Mouse (Mus musculus) E14TG2a.4 (cell line): ENCODE results near the gene Paqr3.

Experiments
- H3K27me3 ChIP-seq: 2 replicates; pipeline ENCODE4 v1.6.1; 2014; ENCODE audit warnings: low read length, control low read depth; ENCODE audit not compliant: insufficient read depth
- H3K36me3 ChIP-seq: 2 replicates; pipeline ENCODE4 v1.6.1; 2014; ENCODE audit warnings: low read length, control low read depth; ENCODE audit not compliant: insufficient read depth
- H3K4me1 ChIP-seq: replicated peaks from 2 replicates; pipeline ENCODE4 v1.6.1; 2014; ENCODE audit warnings: low read depth, low read length, control low read depth
- H3K4me3 ChIP-seq: replicated peaks from 2 replicates; pipeline ENCODE4 v1.5.1; 2014; ENCODE audit warnings: mild to moderate bottlenecking, low read length
- H3K9me3 ChIP-seq: 2 replicates; pipeline ENCODE4 v1.6.1; 2014; ENCODE audit warnings: low read length, control low read depth
- CTCF ChIP-seq: conservative IDR thresholded peaks from 2 replicates; pipeline ENCODE4 v1.5.1; 2014; ENCODE audit warnings: low read length
- NANOG ChIP-seq: IDR thresholded peaks from 2 replicates; pipeline ENCODE4 v1.6.1; 2014; ENCODE audit warnings: borderline replicate concordance, low read length, mixed read lengths
- POU5F1 ChIP-seq: IDR thresholded peaks from 2 replicates; pipeline ENCODE4 v1.6.1; 2014; ENCODE audit warnings: low read length, borderline replicate concordance

The Paqr3 gene

DNA sequence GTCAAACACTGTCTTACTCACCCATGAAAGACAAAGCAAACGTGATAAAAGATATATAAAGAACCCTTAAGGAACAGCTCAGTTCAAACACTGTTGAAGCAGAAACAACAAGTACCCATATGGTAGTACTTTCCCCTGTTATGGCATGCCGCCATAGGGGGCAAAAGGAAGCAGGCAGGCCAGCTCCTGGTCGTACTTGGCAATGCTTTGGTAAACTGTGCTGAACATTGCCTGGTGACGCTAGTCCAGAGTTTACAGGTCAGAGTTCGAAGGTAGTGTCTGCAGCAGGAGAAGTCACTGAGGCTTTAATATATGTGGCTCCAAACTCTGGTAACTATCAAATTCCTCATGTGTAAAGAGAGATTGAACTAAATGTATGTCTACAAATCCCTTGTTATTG is 32.8 kb downstream of the Paqr3 start:
- no peaks in the 10 kb centered on the region for H3K36me3 ChIP-seq
- no peak overlapping the region for H3K4me3 ChIP-seq
- H3K27me3 ChIP-seq: no peaks in the 10 kb centered on the region
- no peaks in the 10 kb centered on the region for H3K9me3 ChIP-seq
- TF ChIP-seq NANOG (no peak), CTCF (no peak), POU5F1 (no peak)
- H3K4me1 ChIP-seq: no peaks in the 10 kb centered on the region

DNA sequence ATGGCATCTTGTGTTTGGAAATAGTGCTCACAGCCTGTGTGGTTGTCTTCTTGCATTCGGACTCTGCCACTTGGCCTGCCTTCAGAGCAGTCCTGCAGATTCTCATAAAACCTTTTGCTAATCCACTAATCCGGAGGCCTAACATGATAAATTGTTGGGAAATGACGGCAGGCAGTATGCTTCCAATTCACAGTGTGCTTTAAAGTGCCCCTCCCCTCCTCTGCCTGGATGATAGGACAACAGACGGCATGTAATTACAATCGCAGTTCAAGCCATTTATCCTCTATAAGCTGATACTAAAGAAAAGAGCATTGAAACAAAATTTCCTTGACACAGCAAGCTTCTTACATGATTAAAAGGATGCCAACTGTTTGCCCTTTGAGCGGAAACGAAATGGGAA is 33.7 kb downstream of the Paqr3 start:
- Histone ChIP-seq H3K27me3 (no peaks in the 10 kb centered on the region), H3K4me3 (no peak overlapping the region), H3K36me3 (no peaks in the 10 kb centered on the region), H3K4me1 (no peaks in the 10 kb centered on the region), H3K9me3 (no peaks in the 10 kb centered on the region)
- TF ChIP-seq POU5F1: no peak
- no peak for TF ChIP-seq CTCF
- no peak for TF ChIP-seq NANOG

GRCm38 (mm10) chr5:97076167-97076566 is 35.2 kb downstream of the Paqr3 start:
- Histone ChIP-seq H3K4me3 (no peak overlapping the region), H3K27me3 (no peaks in the 10 kb centered on the region), H3K36me3 (no peaks in the 10 kb centered on the region), H3K4me1 (no peaks in the 10 kb centered on the region), H3K9me3 (no peaks in the 10 kb centered on the region)
- no peak for TF ChIP-seq POU5F1
- no peak for TF ChIP-seq CTCF
- TF ChIP-seq NANOG: no peak

- Histone ChIP-seq H3K9me3 (no peaks in the 10 kb centered on the region), H3K4me1 (no peaks in the 10 kb centered on the region), H3K27me3 (no peaks in the 10 kb centered on the region), H3K36me3 (peaks cover 5% of the 10 kb centered on the region; the same call in 1 of the 2 replicates), H3K4me3 (no peak overlapping the region)
- no peak for TF ChIP-seq CTCF
- no peak for TF ChIP-seq NANOG
- no peak for TF ChIP-seq POU5F1
These were observed 35.8 kb downstream of the Paqr3 start for GRCm38 (mm10) chr5:97075476-97076151.

- Histone ChIP-seq H3K27me3 (no peaks in the 10 kb centered on the region), H3K4me3 (no peak overlapping the region), H3K4me1 (no peaks in the 10 kb centered on the region), H3K9me3 (no peaks in the 10 kb centered on the region), H3K36me3 (peaks cover 30% of the 10 kb centered on the region)
- TF ChIP-seq POU5F1: no peak
- TF ChIP-seq NANOG: no peak
- TF ChIP-seq CTCF: no peak
These were observed 45.6 kb downstream of the Paqr3 start for GRCm38 (mm10) chr5:97065746-97066145.

- Histone ChIP-seq H3K4me3 (no peak overlapping the region), H3K36me3 (peaks cover 11% of the 10 kb centered on the region), H3K27me3 (no peaks in the 10 kb centered on the region), H3K9me3 (no peaks in the 10 kb centered on the region), H3K4me1 (no peaks in the 10 kb centered on the region)
- no peak for TF ChIP-seq CTCF
- no peak for TF ChIP-seq POU5F1
- no peak for TF ChIP-seq NANOG
These were observed 49.4 kb downstream of the Paqr3 start for GRCm38 (mm10) chr5:97062041-97062440.

DNA sequence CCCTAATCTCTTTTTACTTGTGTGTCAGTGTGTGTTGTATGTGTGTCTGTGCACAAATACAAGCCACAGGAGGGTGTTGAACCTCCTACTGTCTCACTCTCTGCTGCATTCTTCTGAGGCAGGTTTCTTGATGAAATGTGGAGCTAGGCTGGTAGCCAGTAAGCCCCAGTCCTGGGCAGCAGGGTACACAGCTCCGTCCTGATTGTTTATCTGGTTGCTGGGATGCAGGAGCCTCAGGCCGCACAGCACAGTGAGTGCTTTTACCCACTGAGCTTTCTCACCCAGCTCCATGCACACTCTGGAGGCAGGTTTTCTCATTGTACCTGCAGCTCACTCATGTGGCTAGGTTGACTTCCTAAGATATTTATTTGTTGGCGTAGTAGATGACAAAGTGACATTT is 50.5 kb downstream of the Paqr3 start:
- Histone ChIP-seq H3K9me3 (no peaks in the 10 kb centered on the region), H3K27me3 (no peaks in the 10 kb centered on the region), H3K36me3 (peaks cover 11% of the 10 kb centered on the region), H3K4me1 (no peaks in the 10 kb centered on the region), H3K4me3 (no peak overlapping the region)
- no peak for TF ChIP-seq POU5F1
- TF ChIP-seq NANOG: no peak
- no peak for TF ChIP-seq CTCF

- no peaks in the 10 kb centered on the region for H3K36me3 ChIP-seq
These were observed 54.5 kb downstream of the Paqr3 start for GRCm38 (mm10) chr5:97056791-97057450.

More at GRCm38 (mm10) chr5:97056791-97057450, 54.5 kb downstream of the Paqr3 start:
- H3K9me3 ChIP-seq: no peaks in the 10 kb centered on the region
- no peaks in the 10 kb centered on the region for H3K4me1 ChIP-seq
- no peaks in the 10 kb centered on the region for H3K27me3 ChIP-seq
- no peak for TF ChIP-seq CTCF
- no peak for TF ChIP-seq NANOG
- no peak for TF ChIP-seq POU5F1
- H3K4me3 ChIP-seq: no peak overlapping the region
